Mouse (Mus musculus): ENCODE data around the gene Slc9a3r1.

GRCm38 (mm10) chr11:115131768-115132381 lies 31.3 kb upstream of the Slc9a3r1 start:
- TF ChIP-seq CTCF (IDR thresholded peaks at IDR 0.05; ENCODE audit: extremely low read depth, insufficient read depth, insufficient read length, insufficient replicate concordance), result no peak
- TF ChIP-seq POLR2A (IDR thresholded peaks at IDR 0.05; ENCODE audit: low read depth, low read length), result no peak

Measured in spleen, adult 2 months (tissue).